Mouse (Mus musculus) intestine, postnatal 0 days (tissue): Measurements from ENCODE around the gene Arsg. TPM values are rescaled to one million over a fixed set of nuclear protein-coding genes. Genes with fewer than 3 reads are reported as not detected.
A peak's percentile ranks its signal among the peaks of the same experiment; 100 is the strongest.

Experiments
- ATAC-seq: fragments of 200-750 bp; cut with Nextera tagmentation; 2 replicates; pipeline ENCODE4 v1.8.0; 2017; ENCODE audit warnings: mild to moderate bottlenecking, moderate TSS enrichment, moderate library complexity
- H3K27ac ChIP-seq: fragments of 300-500 bp; sonication (generic); 2 replicates; pipeline ENCODE4 v1.5.1; 2014; ENCODE audit warnings: mild to moderate bottlenecking, low read depth, low read length, moderate library complexity
- H3K27me3 ChIP-seq: fragments of 300-500 bp; sonication (generic); replicated peaks from 2 replicates; pipeline ENCODE4 v1.6.1; 2014; ENCODE audit warnings: low read length, mixed read lengths; ENCODE audit not compliant: control insufficient read depth, insufficient read depth
- H3K36me3 ChIP-seq: fragments of 300-500 bp; sonication (generic); 2 replicates; pipeline ENCODE4 v1.6.1; 2014; ENCODE audit warnings: mild to moderate bottlenecking, moderate library complexity; ENCODE audit not compliant: control insufficient read depth, insufficient read depth
- H3K4me1 ChIP-seq: fragments of 300-500 bp; sonication (generic); replicated peaks from 2 replicates; pipeline ENCODE4 v1.6.1; 2014; ENCODE audit warnings: antibody characterized with exemption, low read length, mixed read lengths; ENCODE audit not compliant: control insufficient read depth, insufficient read depth
- H3K4me2 ChIP-seq: fragments of 300-500 bp; sonication (generic); replicated peaks from 2 replicates; pipeline ENCODE4 v1.6.1; 2014; ENCODE audit warnings: low read depth, mild to moderate bottlenecking, moderate library complexity
- H3K4me3 ChIP-seq: fragments of 300-500 bp; sonication (generic); 2 replicates; pipeline ENCODE4 v1.5.1; 2014; ENCODE audit warnings: low read depth, low read length
- H3K9ac ChIP-seq: fragments of 300-500 bp; sonication (generic); 2 replicates; pipeline ENCODE4 v1.6.1; 2014; ENCODE audit warnings: mild to moderate bottlenecking, low read depth, low read length
- H3K9me3 ChIP-seq: fragments of 300-500 bp; sonication (generic); 2 replicates; pipeline ENCODE4 v1.6.1; 2016; ENCODE audit warnings: mixed run types; ENCODE audit not compliant: control insufficient read depth
- CTCF ChIP-seq: sonication (generic); IDR thresholded peaks from 2 replicates; pipeline ENCODE4 v1.5.1; 2016; ENCODE audit warnings: low read depth, mild to moderate bottlenecking, control low read depth, antibody characterized with exemption, moderate library complexity
- WGBS: fragments of 180-500 bp; shearing (Covaris S2); extraction: QIAGEN DNeasy Blood & Tissue Kit; methylation state at CpG from one replicate; pipeline ENCODE4 v1.1.7; 2014; 5-methylcytosine and 5-hydroxymethylcytosine counted together
- polyA plus RNA-seq: library from polyadenylated mRNA; unstranded; fragments of >200 nt; fragmentation: Nextera tagmentation; extraction: Ambion mirVana; gene quantifications from 2 replicates; pipeline ENCODE4 v1.2.1, GENCODE M21; 2015

Gene Arsg
- polyA plus RNA-seq, 1 experiment from 2014 or later, result 50.9 TPM

DNA sequence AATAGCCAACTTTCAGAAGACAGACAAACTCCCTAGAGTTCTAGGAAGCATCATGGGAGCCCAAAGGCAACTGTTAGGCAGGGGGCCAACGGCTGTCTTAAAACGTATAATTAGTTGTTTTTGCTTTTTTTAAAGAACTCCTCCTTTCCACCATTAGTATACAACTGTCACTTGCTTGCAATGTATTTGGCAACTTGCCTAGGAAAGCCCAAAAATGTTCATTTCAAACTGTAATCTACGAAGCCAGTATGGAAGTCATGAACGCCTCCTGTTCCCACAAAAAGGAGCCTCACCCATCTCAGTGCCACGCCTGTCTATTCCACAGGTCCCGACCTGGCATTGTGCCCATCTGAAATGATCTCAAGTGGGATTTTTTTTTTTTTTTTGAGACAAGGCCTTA, 102.7 kb downstream of the Arsg start:
- no peak overlapping the region for H3K9ac ChIP-seq
- no peak overlapping the region for H3K4me2 ChIP-seq
- H3K9me3 ChIP-seq, result no peaks in the 10 kb centered on the region
- ATAC-seq, result no peak
- no peak for TF ChIP-seq CTCF
- peaks cover 42% of the 10 kb centered on the region for H3K36me3 ChIP-seq
- no peak overlapping the region for H3K27ac ChIP-seq
- no peaks in the 10 kb centered on the region for H3K4me1 ChIP-seq
- no peaks in the 10 kb centered on the region for H3K27me3 ChIP-seq
- no peak overlapping the region for H3K4me3 ChIP-seq
- 58% methylated on average over 6 of the region's 6 CpGs for WGBS

- WGBS, result 73% methylated on average over 3 of the region's 3 CpGs
- H3K4me2 ChIP-seq, result no peak overlapping the region
- H3K4me3 ChIP-seq, result no peak overlapping the region
- TF ChIP-seq CTCF, result no peak
- no peaks in the 10 kb centered on the region for H3K9me3 ChIP-seq
- peaks cover 49% of the 10 kb centered on the region for H3K36me3 ChIP-seq
- no peak for ATAC-seq
- no peak overlapping the region for H3K27ac ChIP-seq
- no peaks in the 10 kb centered on the region for H3K4me1 ChIP-seq
- H3K27me3 ChIP-seq, result no peaks in the 10 kb centered on the region
- no peak overlapping the region for H3K9ac ChIP-seq
Observed at GRCm38 (mm10) chr11:109578536-109578935, 105.4 kb downstream of the Arsg start.

GRCm38 (mm10) chr11:109579999-109580398, 106.8 kb downstream of the Arsg start:
- Histone ChIP-seq H3K27me3 (no peaks in the 10 kb centered on the region), H3K4me1 (no peaks in the 10 kb centered on the region), H3K9me3 (no peaks in the 10 kb centered on the region), H3K27ac (no peak overlapping the region), H3K9ac (no peak overlapping the region), H3K36me3 (peaks cover 54% of the 10 kb centered on the region), H3K4me2 (no peak overlapping the region), H3K4me3 (no peak overlapping the region)
- TF ChIP-seq CTCF, result no peak
- no peak for ATAC-seq
- 95% methylated on average over 9 of the region's 9 CpGs for WGBS

- H3K36me3 ChIP-seq, result peaks cover 37% of the 10 kb centered on the region
- no peak overlapping the region for H3K27ac ChIP-seq
- ATAC-seq, result no peak
- H3K4me3 ChIP-seq, result no peak overlapping the region
- no peaks in the 10 kb centered on the region for H3K9me3 ChIP-seq
- WGBS, result 63% methylated on average over 14 of the region's 14 CpGs
- H3K9ac ChIP-seq, result no peak overlapping the region
- no peak overlapping the region for H3K4me2 ChIP-seq
- no peaks in the 10 kb centered on the region; the same call in 1 of the 2 replicates for H3K4me1 ChIP-seq
- 0 out of 2 replicates have a peak, but pooled peaks have one; percentile 22 for TF ChIP-seq CTCF
- no peaks in the 10 kb centered on the region for H3K27me3 ChIP-seq
Observed at GRCm38 (mm10) chr11:109583986-109584385, 110.8 kb downstream of the Arsg start.

GRCm38 (mm10) chr11:109584843-109585713, 111.9 kb downstream of the Arsg start:
- no peaks in the 10 kb centered on the region for H3K27me3 ChIP-seq
- TF ChIP-seq CTCF, result peak; percentile 99
- no peak overlapping the region for H3K9ac ChIP-seq
- H3K4me3 ChIP-seq, result no peak overlapping the region
- H3K9me3 ChIP-seq, result no peaks in the 10 kb centered on the region
- no peak overlapping the region for H3K27ac ChIP-seq
- peaks cover 32% of the 10 kb centered on the region for H3K36me3 ChIP-seq
- no peak overlapping the region for H3K4me2 ChIP-seq
- 41% methylated on average over 11 of the region's 11 CpGs for WGBS
- no peaks in the 10 kb centered on the region; the same call in 1 of the 2 replicates for H3K4me1 ChIP-seq
- no peak for ATAC-seq

DNA sequence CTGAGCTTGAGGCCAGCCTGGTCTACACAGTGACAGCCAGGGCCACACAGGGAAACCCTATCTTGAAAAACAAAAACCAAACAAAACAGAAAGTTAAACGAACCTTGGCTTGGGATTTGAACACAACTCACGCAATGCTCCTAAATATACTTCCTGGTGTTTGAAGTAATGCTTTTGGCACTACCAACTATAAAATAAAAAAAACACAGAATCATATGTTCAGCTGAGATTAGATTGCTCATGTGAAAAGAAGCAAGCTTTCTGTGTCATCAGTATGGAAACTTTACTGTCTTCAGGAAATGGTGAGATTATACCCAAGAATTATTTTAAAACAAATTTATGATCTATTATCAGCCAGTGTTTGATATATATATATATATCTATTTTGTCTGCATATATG, 113.2 kb downstream of the Arsg start:
- Histone ChIP-seq H3K4me3 (no peak overlapping the region), H3K36me3 (peaks cover 23% of the 10 kb centered on the region), H3K27ac (no peak overlapping the region), H3K9ac (no peak overlapping the region), H3K4me2 (peak overlapping the region; percentile 54; the same call in 1 of the 2 replicates), H3K27me3 (no peaks in the 10 kb centered on the region), H3K9me3 (no peaks in the 10 kb centered on the region), H3K4me1 (no peaks in the 10 kb centered on the region; the same call in 1 of the 2 replicates)
- no peak for TF ChIP-seq CTCF
- WGBS, result 41% methylated on average over 2 of the region's 2 CpGs
- no peak for ATAC-seq
